Mouse (Mus musculus) thymus, adult 2 months (tissue): ENCODE data around the gene Gtpbp4. TPM values are rescaled to one million over a fixed set of nuclear protein-coding genes. Genes with fewer than 3 reads are reported as not detected.
"Not testable (repeated sequence)": the region's sequence is repeated elsewhere in the genome, so short reads cannot be mapped to it uniquely, and the experiment has no call there.

Experiments
- DNase-seq: peaks from one replicate; pipeline ENCODE4 v3.0.0; 2021
- H3K27ac ChIP-seq: fragments of 200-500 bp; 2 replicates; pipeline ENCODE4 v1.5.1; 2012; ENCODE audit warnings: low read length, control low read depth; ENCODE audit not compliant: control insufficient read depth, insufficient read depth
- H3K27me3 ChIP-seq: fragments of 200-500 bp; 2 replicates; pipeline ENCODE4 v1.6.1; 2012; ENCODE audit warnings: mild to moderate bottlenecking, low read length, moderate library complexity, mixed read lengths; ENCODE audit not compliant: control insufficient read depth, insufficient read depth
- H3K36me3 ChIP-seq: fragments of 200-500 bp; 2 replicates; pipeline ENCODE4 v1.6.1; 2012; ENCODE audit warnings: mild to moderate bottlenecking, low read length, moderate library complexity; ENCODE audit not compliant: control insufficient read depth, insufficient read depth
- H3K4me1 ChIP-seq: fragments of 200-500 bp; replicated peaks from 2 replicates; pipeline ENCODE4 v1.6.1; 2012; ENCODE audit warnings: low read length; ENCODE audit not compliant: control insufficient read depth, insufficient read depth
- H3K4me3 ChIP-seq: fragments of 200-500 bp; 2 replicates; pipeline ENCODE4 v1.5.1; 2012; ENCODE audit warnings: mild to moderate bottlenecking, low read length, control low read depth, moderate library complexity; ENCODE audit not compliant: control insufficient read depth, insufficient read depth
- CTCF ChIP-seq: fragments of 200-500 bp; IDR thresholded peaks from 2 replicates; pipeline ENCODE4 v1.5.1; 2012; ENCODE audit warnings: mild to moderate bottlenecking, control low read depth, low read length, moderate library complexity, borderline replicate concordance; ENCODE audit not compliant: control insufficient read depth, poor library complexity, insufficient read depth; ENCODE audit errors: extremely low read depth
- POLR2A ChIP-seq: fragments of 200-500 bp; IDR thresholded peaks from 2 replicates; pipeline ENCODE4 v1.6.1; 2012; ENCODE audit warnings: mild to moderate bottlenecking, low read length, control low read depth, moderate library complexity; ENCODE audit not compliant: control insufficient read depth, poor library complexity, insufficient read depth; ENCODE audit errors: extremely low read depth
- WGBS: fragments of 180-500 bp; shearing (Covaris S2); methylation state at CpG from one replicate; pipeline ENCODE4 v1.1.7; 2018; 5-methylcytosine and 5-hydroxymethylcytosine counted together
- polyA plus RNA-seq: library from polyadenylated mRNA; depleted of rRNA; stranded (reverse); fragments of >200 nt; gene quantifications from 2 replicates; pipeline ENCODE4 v1.2.3, GENCODE M21; 2012; rRNA removed

Gtpbp4 gene
- polyA plus RNA-seq, 1 experiment, result 12.9 TPM

- not testable (repeated sequence) for DNase-seq, H3K4me3 ChIP-seq, H3K27me3 ChIP-seq, H3K27ac ChIP-seq, H3K36me3 ChIP-seq, H3K4me1 ChIP-seq
These were observed 43.3 kb downstream of the Gtpbp4 start, which contains the start of gene Idi2 for GRCm38 (mm10) chr13:8952563-8952962. TSS of gene Idi2 (plus strand) at chr13:8952863.

GRCm38 (mm10) chr13:8948131-8948530 lies 47.8 kb downstream of the Gtpbp4 start, which contains the start of gene Gm9745:
TSS of gene Gm9745 (minus strand) at chr13:8948231.
- not testable (repeated sequence) for H3K27ac ChIP-seq, H3K27me3 ChIP-seq, H3K4me1 ChIP-seq, H3K4me3 ChIP-seq, H3K36me3 ChIP-seq, DNase-seq

- not testable (repeated sequence) for H3K4me3 ChIP-seq, H3K36me3 ChIP-seq, H3K27me3 ChIP-seq, H3K4me1 ChIP-seq, DNase-seq, H3K27ac ChIP-seq
- no CpG with 5 or more reads among the region's 5 CpGs for WGBS
These were observed 52.1 kb downstream of the Gtpbp4 start for GRCm38 (mm10) chr13:8943828-8944227.

- H3K36me3 ChIP-seq, H3K4me1 ChIP-seq, H3K27ac ChIP-seq, DNase-seq, H3K4me3 ChIP-seq, H3K27me3 ChIP-seq: not testable (repeated sequence)
- WGBS, result 36% methylated on average over 1 of the region's 5 CpGs
These were observed 54.2 kb downstream of the Gtpbp4 start for GRCm38 (mm10) chr13:8941701-8942100.

GRCm38 (mm10) chr13:8941110-8941509 lies 54.8 kb downstream of the Gtpbp4 start:
- not testable (repeated sequence) for H3K36me3 ChIP-seq, DNase-seq, H3K27me3 ChIP-seq, H3K27ac ChIP-seq, H3K4me3 ChIP-seq, H3K4me1 ChIP-seq
- WGBS, result 84% methylated on average over 4 of the region's 4 CpGs

- DNase-seq, H3K27ac ChIP-seq, H3K4me1 ChIP-seq, H3K36me3 ChIP-seq, H3K4me3 ChIP-seq, H3K27me3 ChIP-seq: not testable (repeated sequence)
- 88% methylated on average over 6 of the region's 6 CpGs for WGBS
These were observed 58.2 kb downstream of the Gtpbp4 start for GRCm38 (mm10) chr13:8937611-8938140.

- Histone ChIP-seq H3K4me1 (no peaks in the 10 kb centered on the region), H3K27me3 (no peaks in the 10 kb centered on the region), H3K27ac (no peak overlapping the region), H3K36me3 (no peaks in the 10 kb centered on the region), H3K4me3 (no peak overlapping the region)
- TF ChIP-seq POLR2A, result no peak
- no peak for TF ChIP-seq CTCF
- WGBS, result 67% methylated on average over 2 of the region's 2 CpGs
- no peak for DNase-seq
These were observed 62.4 kb downstream of the Gtpbp4 start for GRCm38 (mm10) chr13:8933499-8933898.

Other genes starting within 250 kb of the Gtpbp4 start
- gene Wdr37, start 124.2 kb downstream of the Gtpbp4 start, polyA plus RNA-seq, result 35.3 and 46.5 TPM in 2 replicates
- gene Idi1, start 110.6 kb downstream of the Gtpbp4 start, polyA plus RNA-seq, result 11.3 and 12.7 TPM in 2 replicates
- gene Gm9745, start 47.9 kb downstream of the Gtpbp4 start, polyA plus RNA-seq, result 0.31 TPM in 1 of 2 replicates, not detected in the other
- 0.15 and 0.38 TPM in 2 replicates for gene Idi2, start 43.2 kb downstream of the Gtpbp4 start, polyA plus RNA-seq
- gene Larp4b, start 97.8 kb upstream of the Gtpbp4 start, polyA plus RNA-seq, result 24.1 and 34.8 TPM in 2 replicates